Mouse (Mus musculus) thymus, adult 2 months (tissue): ENCODE measurements at regions not wholly inside any gene's neighbourhood (a gene's known extent, or its start where the extent isn't known, plus 50 kb on each side); places are given as distances from the start of the nearest gene placed in this dataset.

Source experiments
- CTCF ChIP-seq: fragments of 200-500 bp; IDR thresholded peaks from 2 replicates; pipeline ENCODE4 v1.5.1; 2012; ENCODE audit warnings: mild to moderate bottlenecking, control low read depth, low read length, moderate library complexity, borderline replicate concordance; ENCODE audit not compliant: control insufficient read depth, poor library complexity, insufficient read depth; ENCODE audit errors: extremely low read depth
- POLR2A ChIP-seq: fragments of 200-500 bp; IDR thresholded peaks from 2 replicates; pipeline ENCODE4 v1.6.1; 2012; ENCODE audit warnings: mild to moderate bottlenecking, low read length, control low read depth, moderate library complexity; ENCODE audit not compliant: control insufficient read depth, poor library complexity, insufficient read depth; ENCODE audit errors: extremely low read depth

GRCm38 (mm10) chr8:90121017-90121416, 227.1 kb downstream of the Tox3 start:
- no peak for TF ChIP-seq POLR2A
- TF ChIP-seq CTCF = no peak
